Mouse (Mus musculus): ENCODE results near the gene Slco3a1.

DNA sequence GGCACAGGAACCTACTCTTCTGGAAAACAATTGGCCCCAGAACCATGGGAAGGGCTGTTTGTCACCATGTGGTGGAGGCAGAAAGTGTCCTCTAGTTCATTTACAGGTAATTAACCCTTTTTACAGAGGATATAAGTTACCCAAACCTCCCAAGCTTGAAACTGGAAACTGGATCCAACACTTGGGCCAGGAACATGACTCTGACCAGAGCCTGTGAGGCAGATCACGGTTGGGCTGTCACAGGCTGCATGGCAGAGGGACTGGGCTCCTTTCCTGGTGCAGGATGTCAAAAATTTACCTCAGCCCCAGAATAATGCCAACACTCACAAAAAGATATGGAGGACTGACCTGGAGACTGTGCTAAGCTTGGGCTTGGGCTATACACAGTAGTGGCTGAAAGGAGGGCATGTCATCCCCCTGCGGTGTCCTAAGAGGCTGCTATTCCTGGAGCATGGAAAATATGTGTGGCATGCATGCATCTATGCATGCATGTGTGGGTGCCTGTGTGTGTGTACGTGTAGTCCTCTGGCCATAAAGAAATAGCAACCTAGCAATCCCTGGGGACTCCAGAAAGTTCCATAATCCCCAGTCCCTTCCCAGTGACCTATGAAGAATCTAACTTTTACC lies 171.4 kb downstream of the Slco3a1 start:
- no peak for TF ChIP-seq CTCF (IDR thresholded peaks at IDR 0.05; ENCODE audit: low read depth)
- TF ChIP-seq EP300 (IDR thresholded peaks at IDR 0.05; ENCODE audit: low read depth) = no peak
